Mouse (Mus musculus): ENCODE measurements around the gene Nudt22.

GRCm38 (mm10) chr19:6972247-6972917 lies 23.5 kb downstream of the Nudt22 start:
- TF ChIP-seq CTCF (IDR thresholded peaks at IDR 0.05; ENCODE audit: extremely low read depth, insufficient read length, insufficient replicate concordance, low read depth, low read length) = no peak
- no peak for TF ChIP-seq POLR2A (IDR thresholded peaks at IDR 0.05; ENCODE audit: low read depth, low read length)
